Mouse (Mus musculus) right cerebral cortex, adult 18-20 months (tissue): ENCODE data around the gene Dlgap5.

Experiments used
- DNase-seq: peaks from one replicate; pipeline ENCODE4 v3.0.0; 2022; ENCODE audit warnings: mixed read lengths

Dlgap5 gene

DNA sequence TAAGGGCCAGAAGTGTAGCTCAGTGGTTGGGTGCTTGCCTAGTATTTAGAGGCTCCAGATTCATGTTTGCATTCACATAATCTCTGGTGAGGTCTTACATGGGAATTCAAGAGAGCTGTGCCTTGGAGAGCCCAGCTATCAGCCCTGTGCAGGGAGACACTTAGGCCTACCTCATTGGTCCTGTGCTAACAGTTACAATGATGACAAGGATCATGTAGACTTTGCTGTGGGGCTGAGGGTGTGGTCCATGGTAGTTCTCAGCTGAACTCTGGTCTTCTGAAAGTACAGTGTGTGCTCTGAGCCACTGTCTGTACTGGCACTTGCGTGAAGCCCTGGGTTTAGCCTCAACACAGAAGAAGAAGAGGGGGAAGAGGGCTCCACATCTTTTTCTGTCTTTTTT is 71.5 kb downstream of the Dlgap5 start:
- no peak for DNase-seq

GRCm38 (mm10) chr14:47341811-47342291 is 76.4 kb downstream of the Dlgap5 start:
- DNase-seq, result no peak

DNA sequence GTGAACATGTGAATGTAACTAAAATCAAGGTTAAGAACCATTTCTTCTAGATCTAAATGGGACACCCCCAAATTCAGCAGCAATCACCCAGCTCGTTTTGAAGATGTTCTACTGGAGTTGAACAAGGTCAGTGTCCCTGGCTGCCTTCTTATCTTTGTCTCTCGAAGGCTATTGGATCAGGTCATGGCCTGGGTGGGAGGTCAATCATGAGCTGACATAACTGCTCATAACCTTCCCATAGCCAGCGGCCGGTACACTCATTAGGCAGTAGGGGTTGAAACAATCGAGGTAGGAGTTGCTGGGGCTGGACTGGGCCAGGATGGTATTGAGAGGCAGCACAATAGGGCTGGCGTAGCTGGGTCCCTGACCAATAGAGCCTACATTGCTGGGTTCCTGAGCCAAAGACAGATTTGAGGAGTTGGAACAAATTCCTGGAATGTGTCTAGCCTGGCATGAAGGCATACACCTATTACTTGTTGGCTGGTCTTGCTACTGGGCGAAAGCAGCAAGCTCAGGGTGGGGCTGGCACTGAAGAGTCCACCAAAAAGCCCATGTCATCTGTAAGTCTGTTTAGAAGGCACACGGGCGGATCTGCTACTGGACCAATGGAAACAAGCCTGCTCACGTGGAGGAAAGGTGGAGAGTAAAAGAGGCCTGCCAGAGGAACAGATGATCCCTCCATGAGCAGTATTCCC is 77.8 kb downstream of the Dlgap5 start:
- no peak for DNase-seq
